Mouse (Mus musculus) lung, postnatal 0 days (tissue): ENCODE results near the gene Ostf1.

Experiments
- CTCF ChIP-seq: IDR thresholded peaks from 2 replicates; pipeline ENCODE4 v1.5.1; 2016; ENCODE audit warnings: antibody characterized with exemption, mild to moderate bottlenecking
- EP300 ChIP-seq: IDR thresholded peaks from 2 replicates; pipeline ENCODE4 v1.6.1; 2016; ENCODE audit warnings: antibody characterized with exemption, mild to moderate bottlenecking, control low read depth

DNA sequence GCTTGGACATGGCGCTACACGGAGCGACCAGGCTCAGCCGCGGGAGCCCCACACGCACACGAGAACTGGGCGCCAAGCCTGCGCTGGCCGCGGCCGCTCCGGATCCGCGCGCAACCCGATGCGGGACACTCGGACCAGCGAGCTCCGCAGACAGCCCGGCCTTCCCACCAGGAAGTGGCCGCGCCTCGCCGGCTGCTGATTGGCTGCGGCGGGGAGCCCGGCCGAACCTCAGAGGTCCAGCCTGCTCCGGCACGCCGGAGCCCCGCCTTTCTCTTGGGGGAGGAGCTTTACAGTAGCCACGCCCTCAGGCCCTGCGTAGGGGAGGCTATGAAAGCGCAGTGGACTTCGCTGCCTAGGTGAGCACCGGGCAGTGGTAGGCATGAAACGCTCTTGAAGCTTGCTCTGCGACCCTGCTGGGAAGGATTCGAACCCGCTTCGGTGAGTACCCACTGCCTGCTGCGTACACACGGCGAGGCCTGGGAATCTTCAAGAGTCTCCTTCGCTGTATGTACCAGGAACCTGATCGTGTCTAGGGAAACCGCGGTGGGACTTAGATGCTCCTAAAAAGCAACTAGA, at the start of gene Ostf1, which contains the start of gene Nmrk1:
- TF ChIP-seq CTCF = no peak
- no peak for TF ChIP-seq EP300
